Mouse (Mus musculus) lung, embryonic 14.5 days (tissue): ENCODE results near the gene Nckap5. TPM values are rescaled to one million over a fixed set of nuclear protein-coding genes. Genes with fewer than 3 reads are reported as not detected.

Source experiments
- ATAC-seq: fragments of 200-750 bp; cut with Nextera tagmentation; 2 replicates; pipeline ENCODE4 v1.8.0; 2017; ENCODE audit warnings: mild to moderate bottlenecking, moderate TSS enrichment, moderate library complexity; ENCODE audit not compliant: insufficient read depth
- DNase-seq: peaks from one replicate; pipeline ENCODE4 v3.0.0-alpha.2; 2015
- H3K27ac ChIP-seq: fragments of 300-500 bp; sonication (generic); 2 replicates; pipeline ENCODE4 v1.5.1; 2014; ENCODE audit warnings: low read depth, mild to moderate bottlenecking, moderate library complexity
- H3K27me3 ChIP-seq: fragments of 300-500 bp; sonication (generic); 2 replicates; pipeline ENCODE4 v1.6.1; 2014; ENCODE audit warnings: low read length, control low read depth; ENCODE audit not compliant: insufficient read depth
- H3K36me3 ChIP-seq: fragments of 300-500 bp; sonication (generic); 2 replicates; pipeline ENCODE4 v1.6.1; 2014; ENCODE audit warnings: control low read depth; ENCODE audit not compliant: insufficient read depth
- H3K4me1 ChIP-seq: fragments of 300-500 bp; sonication (generic); 2 replicates; pipeline ENCODE4 v1.6.1; 2014; ENCODE audit warnings: antibody characterized with exemption, control low read depth; ENCODE audit not compliant: insufficient read depth
- H3K4me2 ChIP-seq: fragments of 300-500 bp; sonication (generic); 2 replicates; pipeline ENCODE4 v1.6.1; 2014; ENCODE audit warnings: mild to moderate bottlenecking
- H3K4me3 ChIP-seq: fragments of 300-500 bp; sonication (generic); 2 replicates; pipeline ENCODE4 v1.5.1; 2014; ENCODE audit warnings: low read depth, low read length
- H3K9ac ChIP-seq: fragments of 300-500 bp; sonication (generic); 2 replicates; pipeline ENCODE4 v1.6.1; 2014
- H3K9me3 ChIP-seq: fragments of 300-500 bp; sonication (generic); 2 replicates; pipeline ENCODE4 v1.6.1; 2016; ENCODE audit warnings: low read depth, low read length, control low read depth
- CTCF ChIP-seq: IDR thresholded peaks from 2 replicates; pipeline ENCODE4 v1.5.1; 2016; ENCODE audit warnings: antibody characterized with exemption, low read depth
- WGBS: fragments of 180-500 bp; shearing (Covaris S2); extraction: QIAGEN DNeasy Blood & Tissue Kit; methylation state at CpG from one replicate; pipeline ENCODE4 v1.1.7; 2014; 5-methylcytosine and 5-hydroxymethylcytosine counted together
- polyA plus RNA-seq: library from polyadenylated mRNA; unstranded; fragments of >200 nt; fragmentation: Nextera tagmentation; extraction: Ambion mirVana; gene quantifications from 2 replicates; pipeline ENCODE4 v1.2.1, GENCODE M21; 2014

The Nckap5 gene
- polyA plus RNA-seq, 1 experiment from 2014 or later, result 37.8 TPM

GRCm38 (mm10) chr1:126535527-126535926 is 295.1 kb downstream of the Nckap5 start:
- no peak overlapping the region for H3K4me2 ChIP-seq
- no peaks in the 10 kb centered on the region for H3K9me3 ChIP-seq
- H3K36me3 ChIP-seq, result no peaks in the 10 kb centered on the region
- no peaks in the 10 kb centered on the region for H3K27me3 ChIP-seq
- no peak overlapping the region for H3K27ac ChIP-seq
- no peak for TF ChIP-seq CTCF
- no peak overlapping the region for H3K9ac ChIP-seq
- 80% methylated on average over 1 of the region's 1 CpGs for WGBS
- no peak overlapping the region for H3K4me3 ChIP-seq
- no peaks in the 10 kb centered on the region for H3K4me1 ChIP-seq
- DNase-seq (no peak), ATAC-seq (no peak)

DNA sequence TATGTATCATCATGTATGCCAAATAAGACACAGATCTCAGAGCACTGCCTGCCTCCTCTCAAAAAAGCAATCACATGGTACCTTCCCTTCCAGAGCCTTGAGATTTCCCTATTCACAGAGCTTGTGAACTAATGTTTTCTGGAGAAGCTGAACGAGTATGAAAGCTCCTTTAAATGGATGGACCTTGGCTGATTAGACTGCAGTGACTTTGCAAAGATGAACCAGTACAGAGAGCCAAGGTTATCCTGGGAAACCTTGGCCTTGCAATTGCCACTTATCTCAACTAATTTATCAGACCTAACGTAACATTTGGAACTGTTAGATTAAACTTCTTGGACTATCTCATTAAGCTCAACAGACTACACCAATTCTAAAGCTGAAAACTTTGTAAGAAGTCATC is 296.6 kb downstream of the Nckap5 start:
- TF ChIP-seq CTCF, result no peak
- Histone ChIP-seq H3K4me3 (no peak overlapping the region), H3K9ac (no peak overlapping the region), H3K4me2 (no peak overlapping the region), H3K27ac (no peak overlapping the region), H3K27me3 (no peaks in the 10 kb centered on the region), H3K9me3 (no peaks in the 10 kb centered on the region), H3K36me3 (no peaks in the 10 kb centered on the region), H3K4me1 (no peaks in the 10 kb centered on the region)
- 58% methylated on average over 2 of the region's 2 CpGs for WGBS
- DNase-seq, result no peak
- ATAC-seq, result no peak

DNA sequence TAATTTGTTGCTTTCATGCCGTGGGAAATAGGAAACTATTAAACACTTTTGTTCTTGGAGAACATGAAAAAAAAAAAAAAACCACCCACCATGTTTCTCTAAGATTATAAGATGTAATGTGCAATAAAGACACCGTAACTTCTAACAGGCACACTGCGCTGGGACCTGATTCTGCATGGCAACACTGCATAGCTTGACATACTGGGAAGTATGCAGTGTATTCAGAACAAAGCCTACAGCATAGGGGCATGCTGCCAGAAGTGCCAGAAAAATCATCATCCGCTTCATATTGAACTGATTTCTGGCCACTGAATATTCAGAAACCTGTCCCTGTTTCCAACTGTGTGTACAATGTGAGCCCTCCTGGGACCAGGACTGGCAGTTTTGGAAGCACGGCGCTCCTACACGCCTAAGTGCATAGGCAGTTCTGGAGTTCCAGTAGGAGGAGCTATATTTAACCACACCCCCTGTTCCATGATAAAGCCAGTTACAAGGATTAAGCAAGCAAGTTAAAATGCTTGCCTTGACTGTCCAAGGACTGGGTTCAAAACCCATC is 302.5 kb downstream of the Nckap5 start:
- Histone ChIP-seq H3K4me2 (no peak overlapping the region), H3K27ac (no peak overlapping the region), H3K4me3 (no peak overlapping the region), H3K36me3 (no peaks in the 10 kb centered on the region), H3K4me1 (no peaks in the 10 kb centered on the region), H3K9me3 (no peaks in the 10 kb centered on the region), H3K9ac (no peak overlapping the region), H3K27me3 (no peaks in the 10 kb centered on the region)
- TF ChIP-seq CTCF, result no peak
- no peak for ATAC-seq
- WGBS, result 82% methylated on average over 7 of the region's 7 CpGs
- DNase-seq, result no peak

- H3K4me1 ChIP-seq, result peaks cover 7% of the 10 kb centered on the region; the same call in 1 of the 2 replicates
- H3K4me3 ChIP-seq, result no peak overlapping the region
- H3K9ac ChIP-seq, result no peak overlapping the region
- WGBS, result 81% methylated on average over 3 of the region's 3 CpGs
- DNase-seq (no peak), ATAC-seq (no peak)
- no peak overlapping the region for H3K27ac ChIP-seq
- TF ChIP-seq CTCF, result no peak
- H3K4me2 ChIP-seq, result no peak overlapping the region
- no peaks in the 10 kb centered on the region for H3K9me3 ChIP-seq
- no peaks in the 10 kb centered on the region for H3K36me3 ChIP-seq
- H3K27me3 ChIP-seq, result no peaks in the 10 kb centered on the region
These were observed 312.5 kb downstream of the Nckap5 start for GRCm38 (mm10) chr1:126518067-126518466.

GRCm38 (mm10) chr1:126517427-126517826 is 313.2 kb downstream of the Nckap5 start:
- peaks cover 7% of the 10 kb centered on the region; the same call in 1 of the 2 replicates for H3K4me1 ChIP-seq
- no peak for DNase-seq

DNA sequence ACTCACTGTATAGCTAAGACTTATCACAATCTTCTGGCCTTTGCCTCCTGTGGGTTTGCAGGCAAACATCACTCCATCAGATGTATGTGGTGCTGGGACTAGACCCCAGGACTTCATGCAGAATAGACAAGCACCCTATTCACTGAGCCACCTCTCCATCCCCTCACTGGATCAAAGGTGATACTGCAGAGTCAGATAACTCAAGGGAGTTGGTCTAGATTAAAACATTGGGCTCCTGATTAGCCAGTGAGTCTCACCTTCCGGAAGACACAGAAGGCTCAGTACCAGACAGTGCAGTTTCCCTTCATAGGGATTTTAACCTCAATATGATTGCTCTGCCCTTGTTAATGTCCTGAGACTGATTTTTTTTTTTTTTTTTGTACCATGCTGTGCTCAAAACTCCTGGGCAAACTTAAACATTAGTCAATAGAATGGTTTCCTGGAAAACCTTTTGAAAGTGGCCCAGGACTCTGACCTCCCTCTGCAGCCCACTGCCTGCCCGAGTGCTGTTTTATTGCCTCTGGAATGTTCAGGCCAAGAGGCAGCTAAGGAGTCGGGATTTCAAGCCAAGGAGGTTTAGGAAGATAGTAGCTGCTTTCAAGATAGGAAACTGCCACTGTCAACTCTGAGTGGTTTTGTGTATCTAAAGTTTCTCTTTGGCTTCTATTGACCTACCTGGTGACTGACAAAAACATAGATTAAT is 315.4 kb downstream of the Nckap5 start:
- Histone ChIP-seq H3K27me3 (no peaks in the 10 kb centered on the region), H3K4me1 (peaks cover 7% of the 10 kb centered on the region; the same call in 1 of the 2 replicates), H3K9ac (no peak overlapping the region), H3K9me3 (no peaks in the 10 kb centered on the region), H3K4me2 (no peak overlapping the region), H3K27ac (no peak overlapping the region), H3K36me3 (no peaks in the 10 kb centered on the region), H3K4me3 (no peak overlapping the region)
- WGBS, result 35% methylated on average over 3 of the region's 3 CpGs
- DNase-seq (no peak), ATAC-seq (no peak)
- no peak for TF ChIP-seq CTCF

More at GRCm38 (mm10) chr1:126517427-126517826, 313.2 kb downstream of the Nckap5 start:
- no peak overlapping the region for H3K4me3 ChIP-seq
- H3K27ac ChIP-seq, result no peak overlapping the region
- H3K4me2 ChIP-seq, result no peak overlapping the region
- H3K9me3 ChIP-seq, result no peaks in the 10 kb centered on the region
- H3K36me3 ChIP-seq, result no peaks in the 10 kb centered on the region
- no peak for ATAC-seq
- no peak overlapping the region for H3K9ac ChIP-seq
- H3K27me3 ChIP-seq, result no peaks in the 10 kb centered on the region
- no peak for TF ChIP-seq CTCF
- WGBS, result 81% methylated on average over 1 of the region's 1 CpGs

GRCm38 (mm10) chr1:126511835-126512445 is 318.7 kb downstream of the Nckap5 start:
- Histone ChIP-seq H3K4me3 (no peak overlapping the region), H3K9ac (no peak overlapping the region), H3K4me1 (no peaks in the 10 kb centered on the region), H3K27ac (no peak overlapping the region), H3K4me2 (no peak overlapping the region), H3K9me3 (no peaks in the 10 kb centered on the region), H3K36me3 (no peaks in the 10 kb centered on the region), H3K27me3 (no peaks in the 10 kb centered on the region)
- no peak for DNase-seq
- TF ChIP-seq CTCF, result no peak
- ATAC-seq, result no peak
- WGBS, result 38% methylated on average over 5 of the region's 5 CpGs
